Mouse (Mus musculus): Measurements from ENCODE around the gene Rnf212. TPM values are rescaled to one million over a fixed set of nuclear protein-coding genes. Genes with fewer than 3 reads are reported as not detected.

Rnf212 gene
- polyA plus RNA-seq, 1 experiment = not detected

DNA sequence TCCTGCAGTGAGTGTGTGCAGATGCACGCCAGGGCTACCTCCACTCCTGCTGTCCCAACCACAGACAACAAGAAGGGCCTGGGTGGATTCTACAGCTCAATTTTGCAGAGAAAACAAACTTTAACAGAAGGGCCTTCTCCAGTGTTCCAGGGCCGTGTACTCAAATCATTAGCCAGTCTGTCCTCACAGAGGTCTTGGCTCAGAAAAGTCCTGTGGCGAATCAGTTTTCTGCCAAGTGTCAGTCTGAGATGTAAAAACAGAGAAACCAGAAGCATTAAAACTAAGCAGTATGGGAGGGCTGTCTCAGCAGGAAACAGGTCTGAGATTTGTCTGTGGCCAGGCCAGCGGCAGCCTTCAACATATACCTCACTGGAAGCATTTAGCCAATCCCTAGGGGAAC, 56.7 kb downstream of the Rnf212 start:
- TF ChIP-seq GATA1 (IDR thresholded peaks at IDR 0.05; ENCODE audit: low read length) = no peak

DNA sequence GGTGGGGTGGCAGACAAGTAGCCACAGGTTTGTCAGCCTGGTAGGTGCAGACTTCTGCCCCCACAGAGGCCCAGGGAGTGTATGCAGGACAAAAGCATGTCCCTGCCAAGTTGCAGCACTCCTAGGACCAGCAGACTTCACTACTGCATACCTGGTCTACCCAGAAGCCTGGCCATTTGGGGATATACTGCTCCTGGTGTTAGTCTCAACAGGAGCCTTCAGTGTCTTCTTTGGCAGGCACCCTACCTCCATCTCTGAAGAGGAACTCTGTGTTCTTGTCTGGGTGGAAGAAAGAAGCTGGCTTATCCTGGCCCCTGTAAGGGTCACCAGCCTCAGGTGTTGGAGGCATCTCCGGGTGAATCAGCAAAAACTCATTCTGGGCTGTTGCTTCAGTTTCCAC, 58.8 kb downstream of the Rnf212 start:
- no peak for TF ChIP-seq GATA1 (IDR thresholded peaks at IDR 0.05; ENCODE audit: low read length)

DNA sequence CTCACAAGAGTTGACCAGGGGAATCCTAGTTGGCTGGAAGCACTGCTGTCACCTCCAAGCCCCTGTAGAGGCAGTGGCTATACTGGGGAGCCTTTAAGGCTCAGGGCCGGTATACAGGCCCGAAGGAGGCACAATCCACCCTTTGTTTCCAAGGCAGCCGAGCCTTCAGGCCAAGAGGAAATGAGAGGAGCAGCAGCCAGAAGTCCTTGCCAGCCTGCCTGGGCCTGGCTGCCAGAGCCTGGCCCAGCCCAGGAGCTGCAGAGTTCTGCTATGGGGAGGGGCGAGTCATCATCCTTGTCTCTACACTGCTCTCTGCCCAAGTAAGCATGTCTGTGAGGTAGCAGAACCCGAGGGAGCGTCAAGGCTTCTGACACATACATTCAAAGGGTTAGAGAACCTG, 60.6 kb downstream of the Rnf212 start:
- no peak for TF ChIP-seq GATA1 (IDR thresholded peaks at IDR 0.05; ENCODE audit: low read length)

GRCm38 (mm10) chr5:108713691-108714090, 61.1 kb downstream of the Rnf212 start:
- TF ChIP-seq GATA1 (IDR thresholded peaks at IDR 0.05; ENCODE audit: low read length) = no peak

DNA sequence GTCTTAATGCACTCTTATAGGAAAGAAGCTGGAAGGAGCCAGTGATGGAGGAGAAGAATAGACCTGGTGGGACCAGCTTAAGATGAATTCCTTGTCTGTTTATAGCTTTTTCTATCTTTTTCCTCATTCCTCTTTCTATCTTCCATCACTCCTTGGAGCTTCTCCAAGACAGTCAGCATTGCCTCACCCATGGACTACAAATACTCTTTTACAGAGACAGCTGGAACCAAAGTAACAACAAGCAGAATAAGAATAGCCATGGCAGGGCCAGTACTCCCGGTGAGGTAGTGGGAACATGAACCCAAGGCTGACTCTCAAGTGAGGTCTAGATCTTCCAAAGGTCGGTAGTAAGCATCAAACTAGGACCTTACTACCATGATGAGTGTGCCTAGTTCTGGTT, 61.7 kb downstream of the Rnf212 start:
- TF ChIP-seq GATA1 (IDR thresholded peaks at IDR 0.05; ENCODE audit: low read length) = no peak

DNA sequence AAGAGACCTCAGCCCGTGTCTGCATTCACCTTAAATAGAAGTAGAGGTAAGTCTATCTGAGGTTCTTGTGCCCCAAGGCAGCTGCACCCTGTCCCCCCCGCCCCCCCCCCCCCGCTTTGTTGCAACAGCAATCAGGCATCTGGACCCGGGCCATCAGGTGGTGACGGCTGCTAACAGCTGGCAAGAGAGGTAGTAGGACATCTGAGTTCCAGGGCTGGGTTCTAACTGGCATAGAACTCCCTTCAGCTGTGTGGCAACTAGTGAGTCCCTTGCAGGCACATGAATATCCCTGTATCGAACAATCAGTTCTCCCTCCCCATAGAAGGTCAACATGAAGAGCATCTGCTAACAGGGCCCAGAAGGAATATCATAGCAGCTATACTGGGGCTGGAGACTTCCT, 62.8 kb downstream of the Rnf212 start:
- no peak for TF ChIP-seq GATA1 (IDR thresholded peaks at IDR 0.05; ENCODE audit: low read length)

DNA sequence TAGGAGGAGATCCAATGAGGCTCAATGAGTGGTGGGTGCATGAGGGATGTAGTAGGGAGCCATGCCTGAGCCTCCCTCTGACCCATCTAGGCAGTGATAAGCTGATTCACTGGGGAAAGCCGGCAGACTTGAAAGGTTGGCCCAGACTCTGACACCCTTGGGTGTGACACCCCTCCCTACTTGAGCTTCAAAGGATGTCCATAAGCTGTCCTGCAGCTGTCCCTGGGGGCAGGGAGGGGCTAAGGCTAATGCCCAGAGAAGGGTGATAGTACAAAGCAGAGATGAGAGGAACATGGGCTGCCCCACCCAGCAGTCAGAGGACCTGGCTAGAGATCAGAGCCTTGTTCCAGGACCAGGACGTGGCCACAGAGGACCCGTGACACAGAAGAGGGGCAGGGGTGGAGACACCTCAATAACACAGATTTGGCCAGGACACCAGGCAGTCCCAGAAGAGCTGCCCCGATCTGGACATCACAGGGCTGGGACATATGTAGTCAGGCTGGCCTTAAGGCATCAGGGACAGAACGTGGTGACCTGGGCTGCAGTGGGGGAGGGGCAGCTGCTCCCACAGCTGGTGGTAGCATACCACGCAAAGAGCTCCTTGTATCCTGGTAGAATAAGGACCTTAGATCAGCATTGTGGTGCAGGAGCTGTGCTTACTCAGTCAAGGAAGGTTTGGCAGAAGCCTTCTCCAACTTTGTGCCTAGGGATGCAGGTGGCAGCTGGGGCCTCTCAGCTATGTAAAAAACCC, 65.6 kb downstream of the Rnf212 start:
- no peak for TF ChIP-seq GATA1 (IDR thresholded peaks at IDR 0.05; ENCODE audit: low read length)

DNA sequence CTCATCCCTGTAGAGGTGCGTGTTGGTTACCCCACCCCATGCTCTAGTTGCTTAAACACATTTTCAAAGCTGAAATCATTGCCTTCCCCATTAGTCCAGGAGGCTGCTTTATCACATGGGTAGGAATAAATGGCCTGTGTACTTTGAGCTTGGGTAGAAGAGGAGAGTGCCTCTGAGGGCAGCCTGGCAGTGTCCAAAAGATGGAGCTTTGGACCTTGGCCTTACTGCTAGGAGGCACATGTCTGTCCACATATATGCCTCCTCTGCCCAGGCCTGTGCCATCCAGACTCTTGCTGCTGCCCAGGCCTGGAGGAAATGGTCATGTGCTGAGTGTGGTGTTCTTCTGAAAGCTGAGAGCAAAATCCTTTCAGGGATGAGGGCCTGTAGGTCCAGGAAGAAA, 66.4 kb downstream of the Rnf212 start:
- TF ChIP-seq GATA1 (IDR thresholded peaks at IDR 0.05; ENCODE audit: low read length) = no peak

GRCm38 (mm10) chr5:108707758-108708157, 67.0 kb downstream of the Rnf212 start:
- TF ChIP-seq GATA1 (IDR thresholded peaks at IDR 0.05; ENCODE audit: low read length) = no peak

- no peak for TF ChIP-seq GATA1 (IDR thresholded peaks at IDR 0.05; ENCODE audit: low read length)
Measured at GRCm38 (mm10) chr5:108703754-108704626, 70.8 kb downstream of the Rnf212 start.

- no peak for TF ChIP-seq GATA1 (IDR thresholded peaks at IDR 0.05; ENCODE audit: low read length)
Measured at GRCm38 (mm10) chr5:108701341-108702021, 73.3 kb downstream of the Rnf212 start.

DNA sequence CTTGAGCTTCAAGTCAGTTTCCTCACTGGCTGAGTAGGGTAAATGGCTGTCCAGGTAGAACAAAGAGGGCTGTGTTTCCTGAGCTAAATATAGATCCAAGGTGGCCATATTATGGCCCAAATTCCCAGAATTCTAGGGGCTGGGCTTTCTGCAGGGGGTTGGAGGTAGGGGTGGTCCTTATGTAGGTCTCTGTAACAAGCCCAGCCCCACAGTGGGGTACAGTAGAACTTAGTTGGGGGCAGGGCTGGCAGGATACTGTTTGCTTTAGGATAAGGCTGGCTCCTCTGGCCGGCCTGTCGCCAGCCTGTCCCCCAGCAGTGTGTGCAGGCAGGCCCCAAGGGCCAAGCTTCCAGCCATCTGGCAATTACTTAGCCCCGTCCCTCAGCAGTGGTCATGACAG, 74.4 kb downstream of the Rnf212 start:
- no peak for TF ChIP-seq GATA1 (IDR thresholded peaks at IDR 0.05; ENCODE audit: low read length)

- no peak for TF ChIP-seq GATA1 (IDR thresholded peaks at IDR 0.05; ENCODE audit: low read length)
Measured at GRCm38 (mm10) chr5:108697341-108697753, 77.4 kb downstream of the Rnf212 start.

GRCm38 (mm10) chr5:108696542-108696941, 78.2 kb downstream of the Rnf212 start:
- TF ChIP-seq GATA1 (IDR thresholded peaks at IDR 0.05; ENCODE audit: low read length) = no peak

DNA sequence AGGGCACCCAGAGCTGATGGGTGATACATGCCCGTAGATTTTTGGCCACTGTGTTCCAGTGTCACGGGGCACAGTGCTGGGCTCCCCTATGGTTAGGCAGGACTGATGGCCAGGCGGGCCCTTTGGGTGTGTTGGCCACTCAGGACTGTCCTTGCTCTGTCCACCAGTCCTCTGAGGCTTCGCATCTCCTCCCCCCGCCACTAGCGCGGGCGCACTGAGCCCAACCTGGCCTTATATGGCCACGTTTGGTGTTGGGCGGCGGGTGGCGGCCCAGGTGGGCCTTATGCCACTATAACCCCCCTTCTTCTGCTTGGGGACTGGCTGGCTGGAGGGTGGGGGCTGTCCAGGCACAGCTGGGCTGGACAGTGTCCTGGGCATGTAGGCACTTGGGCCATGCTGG, 78.9 kb downstream of the Rnf212 start:
- TF ChIP-seq GATA1 (IDR thresholded peaks at IDR 0.05; ENCODE audit: low read length) = no peak
